Mouse (Mus musculus): ENCODE data around the gene Rps6ka1.
"Not testable (repeated sequence)": the region's sequence is repeated elsewhere in the genome, so short reads cannot be mapped to it uniquely, and the experiment has no call there.

The Rps6ka1 gene

GRCm38 (mm10) chr4:133854621-133855020 lies 33.0 kb downstream of the Rps6ka1 start:
- no peak for DNase-seq

GRCm38 (mm10) chr4:133853630-133854029 lies 34.0 kb downstream of the Rps6ka1 start:
- DNase-seq, result no peak

GRCm38 (mm10) chr4:133846625-133847024 lies 41.0 kb downstream of the Rps6ka1 start:
- DNase-seq, result no peak

- DNase-seq, result no peak
Observed at GRCm38 (mm10) chr4:133845060-133845459, 42.5 kb downstream of the Rps6ka1 start.

DNA sequence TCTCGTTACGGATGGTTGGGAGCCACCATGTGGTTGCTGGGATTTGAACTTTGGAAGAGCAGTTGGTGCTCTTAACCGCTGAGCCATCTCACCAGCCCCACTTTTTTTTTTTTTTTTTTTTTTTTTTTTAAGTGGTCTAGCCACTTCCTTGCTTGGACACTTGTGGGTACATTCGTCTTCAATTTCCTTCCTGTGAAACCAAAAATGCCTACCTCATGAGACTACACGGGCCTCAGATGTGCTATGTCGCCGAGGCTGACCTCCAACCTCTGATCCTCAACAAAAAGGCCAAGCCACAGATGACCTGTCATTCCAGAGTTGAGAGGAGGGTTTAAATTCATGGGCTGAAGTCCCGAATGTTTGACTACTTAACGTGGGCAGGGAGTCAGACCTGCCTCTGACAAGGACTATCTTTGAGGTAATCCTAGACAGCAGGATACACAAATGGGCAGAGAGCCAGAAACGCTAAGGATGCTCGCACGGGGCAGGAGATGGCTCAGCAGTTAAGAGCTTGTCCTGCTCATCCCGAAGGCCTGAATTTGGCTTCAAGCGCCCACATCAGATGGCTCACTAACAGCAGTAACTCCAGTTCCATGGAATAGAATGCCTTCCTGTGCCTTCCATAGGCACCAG lies 43.3 kb downstream of the Rps6ka1 start:
- no peak for DNase-seq

GRCm38 (mm10) chr4:133842992-133843737 lies 44.4 kb downstream of the Rps6ka1 start:
- no peak for DNase-seq

DNA sequence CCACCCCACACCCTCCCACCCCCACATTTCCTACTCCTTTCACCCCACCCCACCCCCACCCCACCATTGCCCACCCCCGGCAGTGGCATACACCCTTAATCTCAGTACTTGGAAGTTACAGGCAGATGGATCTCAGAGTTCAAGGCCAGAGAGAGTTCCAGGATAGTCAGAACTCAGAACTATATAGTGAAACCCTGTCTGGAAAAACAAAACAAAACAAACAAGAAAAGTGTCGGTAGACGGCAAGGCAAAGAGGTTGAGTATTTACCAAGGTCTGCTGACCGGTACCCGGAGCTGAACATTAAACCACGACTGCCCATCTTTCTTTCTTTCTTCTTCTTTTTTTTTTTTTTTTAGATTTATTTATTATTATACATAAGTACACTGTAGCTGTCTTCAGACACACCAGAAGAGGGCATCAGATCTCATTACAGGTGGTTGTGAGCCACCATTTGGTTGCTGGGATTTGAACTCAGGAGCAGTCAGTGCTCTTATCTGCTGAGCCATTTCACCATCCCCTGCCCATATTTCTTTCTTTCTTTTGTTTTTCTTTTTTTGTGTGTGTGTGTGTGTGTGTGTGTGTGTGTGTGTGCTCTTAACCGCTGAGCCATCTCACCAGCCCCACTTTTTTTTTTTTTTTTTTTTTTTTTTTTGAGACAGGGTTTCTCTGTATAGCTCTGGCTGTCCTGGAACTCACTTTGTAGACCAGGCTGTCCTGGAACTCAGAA lies 45.7 kb downstream of the Rps6ka1 start:
- not testable (repeated sequence) for DNase-seq

DNA sequence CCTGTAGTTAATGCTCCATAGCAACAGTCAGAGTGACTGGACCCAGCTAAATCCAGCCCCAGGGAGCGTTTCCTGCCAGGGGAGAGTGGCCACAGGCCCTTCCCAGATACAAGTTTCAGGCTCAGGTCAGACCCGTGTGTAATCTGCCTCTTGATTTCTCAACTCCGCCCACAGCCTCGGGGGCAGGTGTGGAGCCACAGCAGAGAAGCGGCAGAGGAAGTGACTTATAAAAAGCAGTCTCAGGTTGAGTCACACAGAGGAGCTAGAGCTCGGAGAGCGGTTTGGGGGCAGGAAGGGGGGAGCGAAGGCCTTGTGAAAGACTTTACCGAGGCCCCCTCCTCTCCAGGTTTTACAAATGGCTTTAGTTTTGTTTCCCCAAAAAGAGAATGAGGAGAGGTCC lies 46.6 kb downstream of the Rps6ka1 start:
- DNase-seq, result no peak

DNA sequence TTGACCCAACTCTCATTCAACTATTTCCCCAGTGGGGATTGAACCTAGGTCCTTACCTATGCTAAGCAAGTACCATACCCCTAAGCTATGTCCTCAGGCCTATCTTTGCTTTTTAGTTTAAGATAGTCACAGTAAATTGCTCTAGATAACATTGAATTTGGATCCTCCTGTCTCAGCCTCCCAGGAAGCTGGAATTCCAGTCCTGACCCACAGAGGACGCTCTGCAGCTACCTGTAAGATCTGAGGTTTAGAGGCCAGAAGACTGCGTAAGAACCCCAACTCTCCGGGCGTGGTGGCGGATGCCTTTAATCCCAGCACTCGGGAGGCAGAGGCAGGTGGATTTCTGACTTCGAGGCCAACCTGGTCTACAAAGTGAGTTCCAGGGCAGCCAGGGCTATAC lies 47.1 kb downstream of the Rps6ka1 start:
- DNase-seq, result no peak

GRCm38 (mm10) chr4:133839385-133839826 lies 48.2 kb downstream of the Rps6ka1 start:
- no peak for DNase-seq

- DNase-seq, result no peak
Observed at GRCm38 (mm10) chr4:133836575-133836974, 51.0 kb downstream of the Rps6ka1 start.

GRCm38 (mm10) chr4:133835211-133835610 lies 52.4 kb downstream of the Rps6ka1 start:
- DNase-seq, result no peak

- no peak for DNase-seq
Observed at GRCm38 (mm10) chr4:133832945-133833874, 54.4 kb downstream of the Rps6ka1 start.

- DNase-seq, result no peak
Observed at GRCm38 (mm10) chr4:133830453-133830852, 57.1 kb downstream of the Rps6ka1 start.

- DNase-seq, result peak; percentile 65
Observed at GRCm38 (mm10) chr4:133829281-133830070, 58.1 kb downstream of the Rps6ka1 start.

- DNase-seq, result no peak
Observed at GRCm38 (mm10) chr4:133827887-133828794, 59.5 kb downstream of the Rps6ka1 start.

DNA sequence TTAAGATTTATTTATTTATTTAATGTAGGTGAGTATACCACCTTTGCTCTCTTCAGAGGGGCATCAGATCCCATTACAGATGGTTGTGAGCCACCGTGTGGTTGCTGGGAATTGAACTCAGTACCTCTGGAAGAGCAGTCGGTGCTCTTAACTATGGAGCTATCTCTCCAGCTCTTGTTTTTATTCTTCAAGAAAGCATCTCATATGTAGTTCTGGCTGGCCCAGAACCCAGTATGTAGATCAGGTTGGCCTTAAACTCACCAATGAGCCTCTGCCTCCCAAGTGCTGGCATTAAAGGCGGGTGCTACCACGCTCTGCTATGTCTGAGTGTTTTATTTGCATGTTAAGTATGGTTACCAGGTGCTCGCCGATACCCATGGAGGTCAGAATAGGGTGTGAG lies 60.2 kb downstream of the Rps6ka1 start:
- DNase-seq, result no peak

DNA sequence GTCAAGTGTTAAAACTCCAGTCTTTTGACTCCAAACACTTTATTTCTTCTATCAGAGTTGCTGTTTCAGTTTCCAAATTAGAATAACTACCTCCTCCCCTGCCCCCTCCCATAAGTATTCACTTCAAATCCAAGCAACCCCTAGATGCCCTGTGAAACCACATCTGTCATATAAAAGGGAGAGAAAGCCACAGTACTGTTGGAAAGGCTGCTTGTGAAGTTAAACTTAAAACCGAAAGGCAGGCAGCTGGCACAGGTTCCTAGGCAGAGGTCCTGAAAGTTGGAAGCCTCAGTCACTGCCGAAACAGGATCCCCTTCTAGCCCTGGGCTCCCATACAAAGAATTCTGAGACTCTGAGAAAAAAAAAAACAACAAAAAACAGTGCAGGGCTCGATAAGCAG lies 61.9 kb downstream of the Rps6ka1 start:
- no peak for DNase-seq

- no peak for DNase-seq
Observed at GRCm38 (mm10) chr4:133820806-133821560, 66.6 kb downstream of the Rps6ka1 start.

DNA sequence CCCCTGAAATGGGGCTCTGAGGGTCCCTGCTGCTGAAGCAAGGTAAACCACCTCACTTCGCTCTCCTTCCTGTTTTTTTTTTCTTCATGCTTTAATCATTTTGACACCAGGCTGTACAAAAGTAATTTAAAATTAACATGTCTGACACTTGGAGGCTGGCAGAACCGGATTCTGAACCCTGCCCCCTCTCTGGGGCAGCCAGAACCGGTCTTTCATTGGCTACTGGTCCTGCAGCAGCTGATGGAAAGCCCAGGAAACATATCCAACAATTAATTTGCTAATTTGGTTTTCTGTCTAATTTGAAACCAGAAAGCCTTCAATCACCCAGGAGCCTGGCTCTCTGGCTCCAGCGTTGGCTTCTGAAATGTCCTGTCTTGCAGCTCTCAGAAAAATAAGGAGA lies 67.4 kb downstream of the Rps6ka1 start:
- no peak for DNase-seq
